Mouse (Mus musculus): ENCODE data around the gene Hist1h2bj.
"Not testable (repeated sequence)": the region's sequence is repeated elsewhere in the genome, so short reads cannot be mapped to it uniquely, and the experiment has no call there.

Gene Hist1h2bj

GRCm38 (mm10) chr13:22039364-22039763 is 3.6 kb upstream of the Hist1h2bj start:
- DNase-seq (ENCODE audit: low spot score in 2 of 2), result no peak

GRCm38 (mm10) chr13:22039951-22040463 is 3.0 kb upstream of the Hist1h2bj start:
- DNase-seq (ENCODE audit: low spot score in 2 of 2), result no peak

DNA sequence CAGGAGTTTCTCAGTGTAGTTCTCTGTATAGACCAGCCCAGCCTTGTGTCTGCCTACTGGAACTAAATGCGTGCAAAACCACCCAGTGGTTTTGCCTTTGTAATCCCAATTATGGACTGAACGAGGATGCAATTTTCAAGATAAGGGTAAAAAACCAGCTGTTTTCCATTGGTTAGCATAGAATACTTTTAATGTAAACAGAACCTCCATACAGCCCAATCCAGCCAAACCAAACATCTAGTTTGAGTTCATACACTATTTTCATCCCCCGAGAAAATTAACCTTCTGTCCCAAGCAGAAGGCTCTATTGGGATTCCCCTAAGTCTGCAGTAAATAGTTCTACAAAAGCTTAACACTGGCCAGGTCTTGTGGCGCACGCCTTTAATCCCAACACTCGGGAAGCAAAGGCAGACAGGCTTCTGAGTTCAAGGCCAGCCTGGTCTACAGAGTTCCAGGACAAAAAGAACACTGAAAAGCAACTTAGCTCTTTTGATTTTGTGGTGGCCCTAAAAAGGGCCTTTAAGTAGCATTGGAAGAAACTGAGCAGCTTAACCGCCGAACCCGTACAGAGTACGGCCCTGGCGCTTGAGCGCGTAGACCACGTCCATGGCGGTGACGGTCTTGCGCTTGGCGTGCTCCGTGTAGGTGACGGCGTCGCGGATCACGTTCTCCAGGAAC is 2.4 kb upstream of the Hist1h2bj start:
- no peak for DNase-seq (ENCODE audit: low spot score in 2 of 2)

- peak; percentile 96 to 98 for DNase-seq (ENCODE audit: low spot score in 2 of 2)
Measured at GRCm38 (mm10) chr13:22041142-22041536, 1.9 kb upstream of the Hist1h2bj start, which contains the start of gene Hist1h4i. Gene Hist1h4i (minus strand): TSS chr13:22041362.

- DNase-seq (ENCODE audit: low spot score in 2 of 2), result no peak
Measured at GRCm38 (mm10) chr13:22041651-22042567, 1.1 kb upstream of the Hist1h2bj start.

DNA sequence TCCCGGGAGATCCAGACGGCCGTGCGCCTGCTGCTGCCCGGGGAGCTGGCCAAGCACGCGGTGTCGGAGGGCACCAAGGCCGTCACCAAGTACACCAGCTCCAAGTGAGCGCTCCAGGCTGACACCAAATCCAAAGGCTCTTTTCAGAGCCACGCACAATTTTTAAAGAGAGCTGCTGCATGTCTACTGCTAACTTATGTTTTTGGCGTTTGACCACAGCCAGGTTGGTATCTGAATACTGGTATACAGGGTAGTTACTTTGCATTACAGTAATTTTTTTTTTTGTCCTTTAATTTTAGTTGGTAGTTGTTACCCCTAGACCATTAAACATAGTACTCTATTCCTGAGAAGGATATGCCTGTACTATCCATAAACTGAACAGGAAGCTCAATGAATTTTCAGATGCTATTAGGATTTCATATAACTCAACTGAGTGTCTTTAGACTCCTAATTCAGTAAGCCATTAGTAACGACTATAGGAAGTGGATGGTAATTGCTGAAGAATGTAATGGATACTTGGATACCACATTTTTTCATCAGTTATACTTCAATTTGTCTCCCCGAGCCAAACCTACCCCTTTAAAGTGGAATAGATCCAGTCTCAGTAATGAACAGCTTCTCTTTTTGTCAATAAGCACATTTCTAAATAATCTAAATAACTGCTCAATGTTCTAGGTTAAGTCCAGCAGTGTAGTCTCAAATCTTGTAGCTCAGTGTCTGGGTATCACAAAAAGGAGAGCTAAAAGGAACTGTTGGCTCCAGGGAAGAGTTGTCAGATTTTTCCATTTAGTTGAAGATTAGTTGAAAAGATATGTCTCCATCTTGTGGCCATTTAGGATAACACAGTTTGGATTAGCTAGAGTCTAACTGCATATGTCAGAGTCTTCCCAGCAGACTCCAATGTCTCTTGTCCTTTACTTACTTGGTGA is 753 bp downstream of the Hist1h2bj start:
- no peak for DNase-seq (ENCODE audit: low spot score in 2 of 2)

DNA sequence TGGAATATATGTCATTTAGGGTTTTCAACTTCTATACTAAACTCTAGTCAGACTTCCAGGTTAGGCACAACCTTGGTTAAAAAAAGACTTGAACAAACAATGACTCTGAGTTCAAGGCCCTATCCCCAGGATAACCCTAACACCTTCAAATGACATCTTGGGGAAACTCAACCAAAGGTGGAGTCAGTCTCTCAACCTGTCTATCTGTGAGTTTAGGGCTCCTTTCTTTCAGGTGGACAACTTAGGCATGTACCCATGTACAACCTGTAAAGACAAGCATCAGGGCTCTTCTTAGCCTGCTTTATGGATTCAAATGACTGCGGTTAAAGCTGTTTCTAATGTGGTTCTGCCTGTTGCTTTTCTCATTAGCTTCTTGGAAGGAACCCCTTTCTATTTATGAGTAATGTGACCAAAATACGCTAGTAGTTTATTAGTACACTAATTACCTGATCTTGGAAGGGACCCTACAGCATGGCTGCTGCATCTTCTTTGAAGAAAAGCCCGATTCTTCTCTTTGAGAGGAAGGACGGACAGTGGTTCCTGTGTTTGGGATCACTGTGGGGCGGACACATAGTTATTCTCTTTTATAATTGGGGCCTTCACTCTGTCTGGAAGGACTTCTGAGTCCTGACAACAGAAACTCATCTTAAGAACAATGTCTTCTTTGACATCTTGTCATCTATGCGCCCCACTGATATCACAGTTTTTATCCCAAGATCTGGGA is 1.6 kb downstream of the Hist1h2bj start:
- DNase-seq (ENCODE audit: low spot score in 2 of 2), result no peak

- no peak for DNase-seq (ENCODE audit: low spot score in 2 of 2)
Measured at GRCm38 (mm10) chr13:22045311-22045710, 2.3 kb downstream of the Hist1h2bj start.

DNA sequence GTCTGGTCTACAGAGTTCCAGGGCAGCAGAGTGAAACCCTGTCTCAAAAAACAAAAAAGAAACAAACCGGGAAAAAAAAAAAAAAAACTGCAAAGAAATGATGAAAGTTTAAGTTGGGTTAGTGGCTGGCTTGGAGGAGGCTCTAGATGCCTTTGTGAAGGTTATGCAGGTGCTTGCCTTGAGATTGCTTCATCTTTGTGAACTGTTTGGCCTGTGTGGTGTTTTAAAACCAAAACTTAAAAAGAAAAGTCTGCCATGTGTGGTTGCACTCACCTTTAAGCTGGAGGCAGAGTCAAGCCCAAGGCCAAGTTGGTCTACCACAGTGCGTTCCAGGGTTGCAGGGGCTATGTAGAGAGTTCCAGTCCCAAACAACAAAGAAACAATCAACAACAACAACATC is 6.0 kb downstream of the Hist1h2bj start:
- DNase-seq (ENCODE audit: low spot score in 2 of 2), result no peak

DNA sequence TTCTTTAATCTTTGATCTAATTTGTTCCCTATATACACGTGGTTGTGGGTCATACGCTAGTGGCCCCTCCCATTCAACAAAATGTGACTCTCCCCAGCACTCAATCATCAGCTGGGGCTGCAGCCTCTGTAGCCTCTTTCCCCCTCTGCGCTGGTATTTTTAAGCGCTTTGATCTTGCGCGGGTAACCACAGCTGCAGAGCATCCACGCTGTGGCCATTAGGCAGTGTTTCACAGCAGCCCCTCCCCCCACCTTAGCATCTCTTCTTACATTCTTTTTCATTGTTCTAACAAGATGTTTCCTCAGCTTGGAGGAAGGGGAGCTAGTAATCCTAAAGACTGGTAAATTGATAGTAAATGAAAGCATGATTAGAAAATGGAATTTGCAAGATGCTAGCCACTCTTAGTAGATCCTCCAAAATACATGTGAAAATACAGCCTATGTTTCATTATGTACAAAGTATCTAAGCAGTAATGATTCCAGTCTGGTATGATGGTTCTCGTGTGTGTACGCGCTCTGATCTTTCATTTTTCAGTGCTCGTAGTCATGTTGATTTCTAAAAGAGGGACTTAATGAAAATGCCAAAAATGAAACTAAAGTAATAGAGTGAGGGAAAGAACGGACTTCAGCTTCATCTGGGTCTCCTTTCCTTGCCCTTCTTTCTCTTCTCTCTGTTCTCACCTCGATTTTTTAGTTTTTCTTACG is 6.9 kb downstream of the Hist1h2bj start:
- no peak for DNase-seq (ENCODE audit: low spot score in 2 of 2)

DNA sequence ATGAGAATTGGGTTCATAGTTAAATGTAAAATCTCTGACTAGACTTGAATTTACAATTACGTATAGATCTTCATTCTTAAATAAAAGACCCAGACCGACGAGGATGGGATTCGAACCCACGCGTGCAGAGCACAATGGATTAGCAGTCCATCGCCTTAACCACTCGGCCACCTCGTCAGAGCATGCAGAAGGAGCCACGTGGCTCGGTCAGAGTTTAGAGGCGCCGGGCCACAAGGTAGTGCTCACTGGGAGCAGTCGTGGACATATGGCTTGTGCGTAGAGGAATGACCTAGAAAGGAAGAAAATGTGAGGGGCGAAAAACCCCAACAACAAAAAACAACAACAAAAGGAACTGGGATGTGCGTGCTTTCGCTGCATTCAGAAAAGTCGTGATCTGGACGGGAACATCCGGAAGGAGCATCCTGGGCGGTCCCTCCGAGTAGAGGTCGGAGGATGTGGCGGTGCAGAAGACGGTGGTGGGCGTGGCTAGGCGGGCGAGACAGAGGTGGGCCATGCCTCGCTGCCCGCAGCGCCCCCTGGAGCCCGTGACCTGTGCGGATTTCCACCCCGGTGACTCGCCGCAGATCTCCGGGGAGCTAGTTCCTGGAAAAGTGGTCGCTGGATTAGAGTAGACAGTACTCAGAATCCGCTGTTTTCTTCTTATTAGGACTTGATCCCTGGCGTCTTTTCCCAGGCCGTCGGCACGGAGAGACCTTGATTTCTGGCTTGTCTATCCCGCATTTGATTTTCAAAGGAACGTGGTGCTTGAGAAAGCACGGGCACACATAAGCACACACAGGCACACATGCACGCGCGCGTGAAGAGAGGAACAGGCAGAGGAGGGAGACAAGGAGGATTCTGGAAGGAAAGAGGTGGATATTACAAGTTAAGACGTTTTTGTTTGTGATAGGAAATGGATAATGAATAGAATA is 7.8 kb downstream of the Hist1h2bj start:
- DNase-seq (ENCODE audit: low spot score in 2 of 2), result peak; percentile 82 to 87

- no peak for DNase-seq (ENCODE audit: low spot score in 2 of 2)
Measured at GRCm38 (mm10) chr13:22051523-22051859, 8.5 kb downstream of the Hist1h2bj start.

- DNase-seq (ENCODE audit: low spot score in 2 of 2), result no peak
Measured at GRCm38 (mm10) chr13:22053754-22054153, 10.7 kb downstream of the Hist1h2bj start.

DNA sequence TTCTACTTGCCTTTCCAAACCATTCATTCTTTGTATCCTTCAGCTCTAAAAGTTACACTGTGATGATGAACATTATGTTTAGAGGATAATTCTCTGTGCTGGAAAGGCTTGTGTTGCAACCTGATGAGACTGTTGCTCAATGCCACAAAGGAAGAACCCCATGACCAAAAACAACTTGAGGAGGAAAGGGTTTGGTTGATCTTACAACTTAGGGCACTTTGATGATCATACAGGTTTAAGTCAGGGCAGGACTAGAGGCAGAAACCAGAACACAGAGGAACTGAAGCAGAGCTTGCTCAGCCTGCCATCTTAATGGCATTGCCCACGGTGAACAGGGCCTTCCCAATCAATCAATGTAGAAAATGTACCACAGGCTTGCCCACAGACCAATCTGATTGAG is 18.4 kb downstream of the Hist1h2bj start:
- no peak for DNase-seq (ENCODE audit: low spot score in 2 of 2)

DNA sequence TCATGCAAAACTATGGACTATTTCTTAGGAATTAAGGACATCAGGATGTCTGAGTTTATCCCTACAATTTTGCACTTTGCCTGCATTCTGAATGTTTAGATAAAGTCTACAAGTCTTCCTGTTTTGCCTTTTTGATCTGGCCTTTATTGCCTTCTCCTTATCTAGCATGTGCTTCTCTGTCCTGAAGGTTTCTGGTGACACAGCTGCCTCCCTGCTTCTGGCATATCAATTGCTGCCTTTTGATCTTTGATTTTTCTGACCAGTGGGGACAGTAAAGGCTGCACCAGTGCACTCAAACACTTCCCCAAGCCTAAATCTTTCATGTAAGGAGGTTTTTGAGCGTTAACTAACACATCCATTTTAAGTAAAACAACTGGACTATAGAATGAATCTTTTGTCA is 20.5 kb downstream of the Hist1h2bj start:
- no peak for DNase-seq (ENCODE audit: low spot score in 2 of 2)

GRCm38 (mm10) chr13:22084140-22084539 is 41.1 kb downstream of the Hist1h2bj start, which contains the start of gene Vmn1r188:
Gene Vmn1r188 (plus strand): TSS chr13:22084440.
- DNase-seq (ENCODE audit: low spot score in 2 of 2), result not testable (repeated sequence)

Data from urinary bladder, postnatal 36 days (tissue).